Mouse (Mus musculus) B cell, adult 67 days (primary cell): ENCODE measurements around the gene Rab1a. TPM values are rescaled to one million over a fixed set of nuclear protein-coding genes. Genes with fewer than 3 reads are reported as not detected.

Experiments used
- total RNA-seq, 2 experiments: library from RNA; stranded (reverse); gene quantifications; 4 replicates each; pipeline ENCODE4 v1.2.4; 2023

The Rab1a gene
- total RNA-seq = 10 to 100 TPM; 74.5 to 91.1 TPM

DNA sequence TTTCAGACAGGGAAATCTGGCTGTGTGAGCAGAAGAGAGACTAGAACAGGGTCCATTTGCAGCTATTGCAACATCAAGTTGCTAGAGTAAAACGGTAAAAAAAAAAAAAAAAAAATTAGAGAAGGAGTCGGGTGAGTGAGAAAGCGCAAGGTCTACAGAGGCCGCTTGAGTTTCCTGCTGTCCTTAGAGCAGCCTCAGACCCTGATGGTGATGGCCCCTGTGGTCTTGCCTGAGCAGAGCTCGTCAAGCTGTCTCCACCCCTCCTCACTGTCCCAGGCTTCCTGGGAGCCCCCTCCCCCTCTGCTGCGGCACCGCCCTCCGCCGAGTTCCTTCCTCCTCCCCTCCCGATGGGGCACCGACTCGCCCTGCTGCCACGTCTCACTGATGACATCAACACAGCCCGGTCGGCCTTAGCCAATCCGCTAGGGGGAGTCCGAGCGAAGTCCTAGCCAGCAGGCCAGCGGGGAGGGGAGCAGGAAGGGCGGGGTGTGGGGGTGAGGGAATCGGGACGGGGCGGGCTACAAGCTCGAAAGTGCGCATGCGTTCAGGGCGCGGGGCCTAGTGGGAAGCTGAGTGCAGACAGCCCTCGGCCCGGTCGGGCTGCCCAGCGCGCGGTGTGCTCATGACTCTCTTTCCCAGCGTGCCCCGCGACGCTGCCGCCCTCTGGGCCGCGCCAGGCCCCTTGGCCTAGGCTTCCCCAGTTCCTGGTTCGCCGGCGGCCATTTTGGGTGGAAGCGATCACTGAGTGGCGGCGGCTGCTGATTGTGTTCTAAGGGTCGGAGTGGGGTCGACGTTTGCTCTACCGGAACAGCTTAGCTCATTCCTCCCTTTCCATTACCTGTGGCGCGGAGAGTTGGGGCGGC, at the start of gene Rab1a:
TSS of gene Rab1a (plus strand) at position 720 of the 863 bp plus-strand sequence.

GRCm38 (mm10) chr11:20249296-20250110, 48.3 kb downstream of the Rab1a start, which contains the start of gene Cep68:
Cep68 (minus strand) TSS chr11:20249429.

Other genes starting within 250 kb of the Rab1a start
- 100 to 1,000 TPM; 322 to 326 TPM for gene Actr2, start 88.5 kb upstream of the Rab1a start, total RNA-seq
- 10 to 100 TPM; 43.2 to 45.6 TPM for gene Cep68, start 48.0 kb downstream of the Rab1a start, total RNA-seq
- gene Slc1a4, start 131.3 kb downstream of the Rab1a start, total RNA-seq = under 1 TPM; 0.61 to 0.83 TPM